Mouse (Mus musculus): Measurements from ENCODE around the gene Arhgef19.
A peak's percentile ranks its signal among the peaks of the same experiment; 100 is the strongest.

Gene Arhgef19

GRCm38 (mm10) chr4:141265979-141266637, 26.8 kb downstream of the Arhgef19 start:
- no peak for DNase-seq (ENCODE audit: low spot score in 2 of 2)

- no peak for DNase-seq (ENCODE audit: low spot score in 2 of 2)
These were observed 28.0 kb downstream of the Arhgef19 start for GRCm38 (mm10) chr4:141267250-141267649.

- peak; percentile 54 to 78 for DNase-seq (ENCODE audit: low spot score in 2 of 2)
These were observed 28.5 kb downstream of the Arhgef19 start for GRCm38 (mm10) chr4:141267837-141268236.

- DNase-seq (ENCODE audit: low spot score in 2 of 2): no peak
These were observed 29.1 kb downstream of the Arhgef19 start for GRCm38 (mm10) chr4:141268350-141268749.

- DNase-seq (ENCODE audit: low spot score in 2 of 2): no peak
These were observed 29.8 kb downstream of the Arhgef19 start for GRCm38 (mm10) chr4:141269080-141269479.

- no peak for DNase-seq (ENCODE audit: low spot score in 2 of 2)
These were observed 31.1 kb downstream of the Arhgef19 start for GRCm38 (mm10) chr4:141270201-141270940.

GRCm38 (mm10) chr4:141271228-141271627, 31.9 kb downstream of the Arhgef19 start:
- DNase-seq (ENCODE audit: low spot score in 2 of 2): no peak

GRCm38 (mm10) chr4:141271721-141272120, 32.4 kb downstream of the Arhgef19 start:
- no peak for DNase-seq (ENCODE audit: low spot score in 2 of 2)

GRCm38 (mm10) chr4:141272878-141273277, 33.6 kb downstream of the Arhgef19 start:
- no peak for DNase-seq (ENCODE audit: low spot score in 2 of 2)

GRCm38 (mm10) chr4:141273296-141273695, 34.0 kb downstream of the Arhgef19 start:
- DNase-seq (ENCODE audit: low spot score in 2 of 2): peak; percentile 64 to 78

- no peak for DNase-seq (ENCODE audit: low spot score in 2 of 2)
These were observed 35.4 kb downstream of the Arhgef19 start for GRCm38 (mm10) chr4:141274485-141275341.

- no peak for DNase-seq (ENCODE audit: low spot score in 2 of 2)
These were observed 37.9 kb downstream of the Arhgef19 start for GRCm38 (mm10) chr4:141277157-141277556.

GRCm38 (mm10) chr4:141278154-141278553, 38.9 kb downstream of the Arhgef19 start:
- no peak for DNase-seq (ENCODE audit: low spot score in 2 of 2)

- DNase-seq (ENCODE audit: low spot score in 2 of 2): no peak
These were observed 40.0 kb downstream of the Arhgef19 start for GRCm38 (mm10) chr4:141279327-141279726.

- no peak for DNase-seq (ENCODE audit: low spot score in 2 of 2)
These were observed 40.5 kb downstream of the Arhgef19 start for GRCm38 (mm10) chr4:141279783-141280182.

- no peak for DNase-seq (ENCODE audit: low spot score in 2 of 2)
These were observed 41.2 kb downstream of the Arhgef19 start for GRCm38 (mm10) chr4:141280471-141280870.

- no peak for DNase-seq (ENCODE audit: low spot score in 2 of 2)
These were observed 41.9 kb downstream of the Arhgef19 start for GRCm38 (mm10) chr4:141281153-141281552.

GRCm38 (mm10) chr4:141281578-141281977, 42.3 kb downstream of the Arhgef19 start:
- DNase-seq (ENCODE audit: low spot score in 2 of 2): no peak

- DNase-seq (ENCODE audit: low spot score in 2 of 2): no peak
These were observed 42.8 kb downstream of the Arhgef19 start for GRCm38 (mm10) chr4:141282087-141282486.

- DNase-seq (ENCODE audit: low spot score in 2 of 2): no peak
These were observed 43.3 kb downstream of the Arhgef19 start for GRCm38 (mm10) chr4:141282623-141283022.

- DNase-seq (ENCODE audit: low spot score in 2 of 2): no peak
These were observed 44.0 kb downstream of the Arhgef19 start for GRCm38 (mm10) chr4:141283176-141283878.

Measured in frontal cortex, postnatal 10 days (tissue).